ENCODE assay signal across 20 mouse cellular contexts in genomic region chr14:122075485-122076200, GRCm38 (mm10). TPM values are rescaled to one million over a fixed set of nuclear protein-coding genes. Genes with fewer than 3 reads are reported as not detected.
A peak's percentile ranks its signal among the peaks of the same experiment; 100 is the strongest.
DNase-seq lines count a peak whose midpoint lies in the region; ATAC-seq lines count a peak whose summit lies in the region.
"Had no signal": no experiment of that assay in that cellular context is flagged by ENCODE, and none has a peak within 500 bp of the region (broad histone marks: within the 10 kb centered on the region; RNA-seq: fewer than 3 reads in every experiment).

No protein-coding gene starts in this region.

- WGBS in kidney, embryonic 14.5 days: 83% methylated on average over 21 of the region's 21 CpGs

- H3K27ac ChIP-seq in kidney, embryonic 14.5 days (ENCODE audit: low read depth, low read length): no peak overlapping the region
- H3K27ac ChIP-seq: hindbrain, postnatal 0 days; layer of hippocampus, adult 2 months; left cerebral cortex, adult 2 months; limb, embryonic 13.5 days had no signal

- no peak for ATAC-seq in kidney, embryonic 14.5 days (ENCODE audit: low FRiP score, low TSS enrichment)
- no peak for ATAC-seq in inflammation-experienced regulatory T-cells, adult 6 months
- ATAC-seq: forebrain, embryonic 14.5 days; hindbrain, postnatal 0 days had no signal

- no peaks in the 10 kb centered on the region for H3K27me3 ChIP-seq in kidney, embryonic 14.5 days (ENCODE audit: control insufficient read depth, insufficient read depth, low read length)
- H3K27me3 ChIP-seq: limb, embryonic 13.5 days had no signal

- H3K4me2 ChIP-seq in kidney, embryonic 14.5 days (replicated peaks; ENCODE audit: low read depth, low read length): no peak overlapping the region
- H3K4me2 ChIP-seq: limb, embryonic 13.5 days had no signal

- H3K36me3 ChIP-seq in kidney, embryonic 14.5 days (ENCODE audit: control insufficient read depth, insufficient read depth, low read length): no peaks in the 10 kb centered on the region
- H3K36me3 ChIP-seq: G1E; limb, embryonic 13.5 days had no signal

- H3K4me1 ChIP-seq in kidney, embryonic 14.5 days (ENCODE audit: control insufficient read depth, insufficient read depth, low read length): no peaks in the 10 kb centered on the region
- H3K4me1 ChIP-seq: limb, embryonic 13.5 days had no signal

- H3K9me3 ChIP-seq in kidney, embryonic 14.5 days (ENCODE audit: control insufficient read depth, low read length): no peaks in the 10 kb centered on the region
- H3K9me3 ChIP-seq: G1E; limb, embryonic 13.5 days had no signal

- H3K9ac ChIP-seq in kidney, embryonic 14.5 days (ENCODE audit: low read depth, low read length): no peak overlapping the region
- H3K9ac ChIP-seq: limb, embryonic 13.5 days had no signal

- intact Hi-C loops in heart, postnatal 10 days (cut with DNase I): loop anchor here (2.0 kb wide), 1 partner anchor 31 kb away; the partner anchor contains the start of gene Tm9sf2

- H3K4me3 ChIP-seq in kidney, embryonic 14.5 days (ENCODE audit: low read length): no peak overlapping the region
- H3K4me3 ChIP-seq: layer of hippocampus, adult 2 months; left cerebral cortex, adult 2 months; limb, embryonic 13.5 days had no signal

- DNase-seq in gastrocnemius, adult 18-20 months (ENCODE audit: low spot score): peak; percentile 54
- no peak for DNase-seq in gastrocnemius, postnatal 10 days
- peak; percentile 70 to 76 for DNase-seq in kidney, adult 8-10 months
- DNase-seq in R1 (ENCODE audit: low read depth, low spot score): peak; percentile 43
- peak; percentile 63 to 74 for DNase-seq in heart, postnatal 10 days
- no peak for DNase-seq in lung, postnatal 36 days
- DNase-seq: cerebellum, adult 2 months; lung, adult 18-20 months; retina, postnatal 1 day had no signal

RNA-seq across cellular contexts. Expression of gene Tm9sf2, which starts 31.2 kb away (rescaled TPM):
- total RNA-seq in gastrocnemius, adult 18-20 months (2021): 10 to 100 TPM; 64.4 to 65.5 TPM
- 10 to 100 TPM; 72.4 to 75.1 TPM for total RNA-seq in gastrocnemius, postnatal 10 days (2021)
- polyA plus RNA-seq in kidney, embryonic 14.5 days (2014; fragmentation: Nextera tagmentation; extraction: Ambion mirVana): 99.0 and 173 TPM in 2 replicates
- 100 to 1,000 TPM; 109 to 112 TPM for total RNA-seq in heart, postnatal 10 days (2021)
- 10 to 100 TPM; 59.0 to 98.1 (median 74.1) TPM for polyA plus RNA-seq in inflammation-experienced regulatory T-cells, adult 6 months (2017; shearing (Covaris generic))

RNA-seq across cellular contexts. Expression of gene Timm8a2, which starts 41.2 kb away (rescaled TPM):
- total RNA-seq in gastrocnemius, adult 18-20 months (2021): not detected
- total RNA-seq in gastrocnemius, postnatal 10 days (2021): not detected
- not detected in 2 replicates for polyA plus RNA-seq in kidney, embryonic 14.5 days (2014; fragmentation: Nextera tagmentation; extraction: Ambion mirVana)
- total RNA-seq in heart, postnatal 10 days (2021): not detected
- polyA plus RNA-seq in inflammation-experienced regulatory T-cells, adult 6 months (2017; shearing (Covaris generic)): not detected
- total RNA-seq: G1E; hindbrain, postnatal 0 days; layer of hippocampus, adult 2 months; left cerebral cortex, adult 2 months had no signal
- polyA plus RNA-seq: forebrain, embryonic 14.5 days; hindbrain, postnatal 0 days; limb, embryonic 13.5 days; neural tube, embryonic 14.5 days; stomach, embryonic 16.5 days; urinary bladder, adult 2 months had no signal

Comparison
In these comparisons a context has a peak if more than half of its experiments do, and no peak if none do; other contexts are left out.
1. DNase-seq: peak in gastrocnemius, adult 18-20 months (single experiment), kidney, adult 8-10 months (2 of 2), R1 (single experiment) and heart, postnatal 10 days (2 of 2); none in gastrocnemius, postnatal 10 days (single experiment) and lung, postnatal 36 days (single experiment).